Mouse (Mus musculus) MEL (cell line): ENCODE measurements around the gene Il1r2. TPM values are rescaled to one million over a fixed set of nuclear protein-coding genes. Genes with fewer than 3 reads are reported as not detected.

Experiments
- DNase-seq: peaks from one replicate; pipeline ENCODE4 v3.0.0; 2011; ENCODE audit warnings: low read depth, low spot score
- H3K27ac ChIP-seq: 2 replicates; pipeline ENCODE4 v1.5.1; 2012; ENCODE audit warnings: low read depth, mild to moderate bottlenecking, control low read depth, low read length, moderate library complexity; ENCODE audit not compliant: control insufficient read depth
- H3K27me3 ChIP-seq, 2 experiments: fragments of 150-350 bp in 1 of 2; sonication (generic) in 1 of 2; 2 replicates each; pipeline ENCODE4 v1.6.1; 2012; ENCODE audit warnings: low read length in 2 of 2, mild to moderate bottlenecking in 2 of 2, improper control_type of control experiment in 1 of 2, moderate library complexity in 1 of 2; ENCODE audit not compliant: insufficient read depth in 2 of 2, control insufficient read depth in 1 of 2
- H3K36me3 ChIP-seq, 2 experiments: 2 replicates each; pipeline ENCODE4 v1.6.1; 2012 to 2014; ENCODE audit warnings: low read length in 2 of 2, improper control_type of control experiment in 1 of 2, inconsistent platforms in 1 of 2, mild to moderate bottlenecking in 1 of 2; ENCODE audit not compliant: insufficient read depth in 2 of 2, control insufficient read depth in 1 of 2
- H3K4me1 ChIP-seq, 2 experiments: fragments of 150-350 bp in 1 of 2; sonication (generic) in 1 of 2; 2 replicates each; pipeline ENCODE4 v1.6.1; 2012; ENCODE audit warnings: low read length in 2 of 2, improper control_type of control experiment in 1 of 2, mild to moderate bottlenecking in 1 of 2; ENCODE audit not compliant: insufficient read depth in 2 of 2, control insufficient read depth in 1 of 2
- H3K4me3 ChIP-seq, 2 experiments: fragments of 150-350 bp in 1 of 2; sonication (generic) in 1 of 2; 2 replicates each; pipeline ENCODE4 v1.5.1; 2012; ENCODE audit warnings: low read depth in 2 of 2, low read length in 2 of 2, mild to moderate bottlenecking in 2 of 2, moderate library complexity in 2 of 2, control low read depth in 1 of 2, improper control_type of control experiment in 1 of 2; ENCODE audit not compliant: control insufficient read depth in 1 of 2, insufficient read depth in 1 of 2
- H3K79me2 ChIP-seq: 2 replicates; pipeline ENCODE4 v1.6.1; 2012; ENCODE audit warnings: mild to moderate bottlenecking, low read length, moderate library complexity; ENCODE audit not compliant: control insufficient read depth, poor library complexity, insufficient read depth
- H3K9ac ChIP-seq: 2 replicates; pipeline ENCODE4 v1.6.1; 2012; ENCODE audit warnings: low read depth, mild to moderate bottlenecking, control low read depth, low read length, moderate library complexity; ENCODE audit not compliant: control insufficient read depth, poor library complexity, severe bottlenecking
- H3K9me3 ChIP-seq: fragments of 150-350 bp; sonication (generic); replicated peaks from 2 replicates; pipeline ENCODE4 v1.6.1; 2012; ENCODE audit warnings: mild to moderate bottlenecking, low read length, improper control_type of control experiment, moderate library complexity; ENCODE audit not compliant: insufficient read depth
- CHD1 ChIP-seq: IDR thresholded peaks from 2 replicates; pipeline ENCODE4 v1.6.1; 2012; ENCODE audit warnings: low read depth, mild to moderate bottlenecking, inconsistent platforms, low read length, improper control_type of control experiment
- E2F4 ChIP-seq: IDR thresholded peaks from 2 replicates; pipeline ENCODE4 v1.6.1; 2011; ENCODE audit warnings: low read depth, low read length, improper control_type of control experiment, borderline replicate concordance
- ELF1 ChIP-seq: IDR thresholded peaks from 2 replicates; pipeline ENCODE4 v1.6.1; 2014; ENCODE audit warnings: low read depth, mild to moderate bottlenecking, inconsistent platforms, low read length, improper control_type of control experiment, moderate library complexity
- ETS1 ChIP-seq: IDR thresholded peaks from 2 replicates; pipeline ENCODE4 v1.6.1; 2012; ENCODE audit warnings: low read depth, mild to moderate bottlenecking, inconsistent platforms, low read length, improper control_type of control experiment, moderate library complexity
- MAFK ChIP-seq: IDR thresholded peaks from 2 replicates; pipeline ENCODE4 v1.6.1; 2011; ENCODE audit warnings: low read depth, mild to moderate bottlenecking, low read length, improper control_type of control experiment, borderline replicate concordance
- MAZ ChIP-seq: IDR thresholded peaks from 2 replicates; pipeline ENCODE4 v1.6.1; 2012; ENCODE audit warnings: low read depth, mild to moderate bottlenecking, inconsistent platforms, low read length, improper control_type of control experiment
- MEF2A ChIP-seq: IDR thresholded peaks from 2 replicates; pipeline ENCODE4 v1.6.1; 2014; ENCODE audit warnings: low read depth, mild to moderate bottlenecking, inconsistent platforms, low read length, improper control_type of control experiment; ENCODE audit not compliant: poor library complexity, insufficient replicate concordance, severe bottlenecking; ENCODE audit errors: extremely low read depth
- POLR2AphosphoS2 ChIP-seq: IDR thresholded peaks from 2 replicates; pipeline ENCODE4 v1.6.1; 2011; ENCODE audit warnings: low read length, improper control_type of control experiment
- RAD21 ChIP-seq: IDR thresholded peaks from 2 replicates; pipeline ENCODE4 v1.6.1; 2011; ENCODE audit warnings: mild to moderate bottlenecking, low read depth, low read length, improper control_type of control experiment
- SIN3A ChIP-seq: IDR thresholded peaks from 2 replicates; pipeline ENCODE4 v1.6.1; 2012; ENCODE audit warnings: low read length, improper control_type of control experiment, inconsistent platforms
- TCF12 ChIP-seq: IDR thresholded peaks from 2 replicates; pipeline ENCODE4 v1.6.1; 2014; ENCODE audit warnings: low read depth, mild to moderate bottlenecking, inconsistent platforms, low read length, improper control_type of control experiment, moderate library complexity
- UBTF ChIP-seq: IDR thresholded peaks from 2 replicates; pipeline ENCODE4 v1.6.1; 2012; ENCODE audit warnings: low read depth, mild to moderate bottlenecking, inconsistent platforms, low read length, improper control_type of control experiment, moderate library complexity, borderline replicate concordance; ENCODE audit not compliant: insufficient read depth
- polyA plus RNA-seq, 2 experiments: library from polyadenylated mRNA; stranded (reverse) in 1 of 2; unstranded in 1 of 2; fragments of >175 nt in 1 of 2; fragments of >200 nt in 1 of 2; gene quantifications; 2 replicates each; pipeline versions ENCODE4 v1.2.1 to v1.2.4; 2012; ENCODE audit warnings: low replicate concordance in 2 of 2, low read depth in 1 of 2; ENCODE audit not compliant: insufficient read length in 2 of 2, insufficient read depth in 1 of 2, missing spikeins in 1 of 2
- total RNA-seq: library from RNA; depleted of rRNA; stranded (reverse); fragments of 300-350 nt; gene quantifications from 2 replicates; pipeline ENCODE4 v1.2.3, GENCODE M21; 2012; rRNA removed

Il1r2 gene
- total RNA-seq: not detected in 2 replicates
- polyA plus RNA-seq: not detected

- Histone ChIP-seq H3K9me3 (no peaks in the 10 kb centered on the region), H3K4me3 (no peak within 1 kb of the TSS), H3K9ac (no peak within 1 kb of the TSS), H3K79me2 (no peaks in the 10 kb centered on the region), H3K36me3 (no peaks in the 10 kb centered on the region), H3K27ac (no peak within 1 kb of the TSS), H3K27me3 (no peaks in the 10 kb centered on the region), H3K4me1 (no peaks in the 10 kb centered on the region)
- no peak for DNase-seq
- TF ChIP-seq ELF1: no peak
- TF ChIP-seq MAZ: no peak
- TF ChIP-seq ETS1: no peak
Measured at GRCm38 (mm10) chr1:40073779-40074178, at the start of gene Il1r2. Gene Il1r2 (plus strand): TSS chr1:40074079.

- no peak overlapping the region for H3K27ac ChIP-seq
- no peaks in the 10 kb centered on the region for H3K27me3 ChIP-seq
- no peak overlapping the region for H3K9ac ChIP-seq
- H3K4me3 ChIP-seq: no peak overlapping the region
- no peaks in the 10 kb centered on the region for H3K36me3 ChIP-seq
- H3K9me3 ChIP-seq: no peaks in the 10 kb centered on the region
- no peaks in the 10 kb centered on the region for H3K4me1 ChIP-seq
- no peaks in the 10 kb centered on the region for H3K79me2 ChIP-seq
- DNase-seq: no peak
- TF ChIP-seq SIN3A: no peak
- no peak for TF ChIP-seq MAZ
- no peak for TF ChIP-seq MAFK
- no peak for TF ChIP-seq TCF12
- no peak for TF ChIP-seq E2F4
- no peak for TF ChIP-seq UBTF
- no peak for TF ChIP-seq POLR2AphosphoS2
Measured at GRCm38 (mm10) chr1:40024554-40025320, 49.1 kb upstream of the Il1r2 start.

GRCm38 (mm10) chr1:40025416-40025815, 48.5 kb upstream of the Il1r2 start:
- no peaks in the 10 kb centered on the region for H3K36me3 ChIP-seq
- no peak overlapping the region for H3K9ac ChIP-seq
- H3K9me3 ChIP-seq: no peaks in the 10 kb centered on the region
- no peaks in the 10 kb centered on the region for H3K79me2 ChIP-seq
- no peaks in the 10 kb centered on the region for H3K27me3 ChIP-seq
- H3K4me3 ChIP-seq: no peak overlapping the region
- H3K4me1 ChIP-seq: no peaks in the 10 kb centered on the region
- no peak for DNase-seq
- TF ChIP-seq RAD21: no peak
- TF ChIP-seq MEF2A: no peak
- TF ChIP-seq CHD1: no peak
- no peak overlapping the region for H3K27ac ChIP-seq
